Mouse (Mus musculus) hindbrain, postnatal 0 days (tissue): ENCODE data around the gene Dnhd1. TPM values are rescaled to one million over a fixed set of nuclear protein-coding genes. Genes with fewer than 3 reads are reported as not detected.

Experiments
- ATAC-seq: fragments of 200-750 bp; cut with Nextera tagmentation; 2 replicates; pipeline ENCODE4 v1.8.0; 2017; ENCODE audit warnings: mild to moderate bottlenecking, moderate TSS enrichment, moderate library complexity
- DNase-seq: peaks from one replicate; pipeline ENCODE4 v3.0.0-alpha.2; 2015; ENCODE audit warnings: low spot score
- H3K27ac ChIP-seq: fragments of 300-500 bp; sonication (generic); 2 replicates; pipeline ENCODE4 v1.5.1; 2014; ENCODE audit warnings: mild to moderate bottlenecking
- H3K27me3 ChIP-seq: fragments of 300-500 bp; sonication (generic); 2 replicates; pipeline ENCODE4 v1.6.1; 2014; ENCODE audit warnings: low read length, mixed read lengths; ENCODE audit not compliant: insufficient read depth
- H3K36me3 ChIP-seq: fragments of 300-500 bp; sonication (generic); 2 replicates; pipeline ENCODE4 v1.6.1; 2014; ENCODE audit warnings: low read length, mixed read lengths; ENCODE audit not compliant: insufficient read depth
- H3K4me1 ChIP-seq: fragments of 300-500 bp; sonication (generic); 2 replicates; pipeline ENCODE4 v1.6.1; 2014; ENCODE audit warnings: antibody characterized with exemption, low read length, mixed read lengths; ENCODE audit not compliant: insufficient read depth
- H3K4me2 ChIP-seq: fragments of 300-500 bp; sonication (generic); 2 replicates; pipeline ENCODE4 v1.6.1; 2014; ENCODE audit warnings: low read depth, mild to moderate bottlenecking, low read length, moderate library complexity, mixed read lengths
- H3K4me3 ChIP-seq: fragments of 300-500 bp; sonication (generic); 2 replicates; pipeline ENCODE4 v1.5.1; 2014; ENCODE audit warnings: low read length
- H3K9ac ChIP-seq: fragments of 300-500 bp; sonication (generic); replicated peaks from 2 replicates; pipeline ENCODE4 v1.6.1; 2014; ENCODE audit warnings: mild to moderate bottlenecking, low read length, moderate library complexity, mixed read lengths
- H3K9me3 ChIP-seq: fragments of 300-500 bp; sonication (generic); 2 replicates; pipeline ENCODE4 v1.6.1; 2016; ENCODE audit warnings: low read length, mixed read lengths
- CTCF ChIP-seq: IDR thresholded peaks from 2 replicates; pipeline ENCODE4 v1.5.1; 2016; ENCODE audit warnings: antibody characterized with exemption, control low read depth, low read depth
- WGBS: fragments of 180-500 bp; shearing (Covaris S2); extraction: QIAGEN DNeasy Blood & Tissue Kit; methylation state at CpG from one replicate; pipeline ENCODE4 v1.1.7; 2014; 5-methylcytosine and 5-hydroxymethylcytosine counted together
- polyA plus RNA-seq: library from polyadenylated mRNA; unstranded; fragments of >200 nt; fragmentation: Nextera tagmentation; extraction: Ambion mirVana; gene quantifications from 2 replicates; pipeline ENCODE4 v1.2.1, GENCODE M21; 2015
- total RNA-seq: library from RNA; depleted of rRNA; stranded (reverse); fragments of >200 nt; gene quantifications from 2 replicates; pipeline ENCODE4 v1.2.3, GENCODE M21; 2014; rRNA removed

Dnhd1 gene
- total and polyA plus RNA-seq, 2 experiments from 2014 or later, result 1.0 to 5.4 TPM

- no peak overlapping the region for H3K27ac ChIP-seq
- 0 out of 2 replicates have a peak, but pooled peaks cover 1% of the 10 kb centered on the region for H3K4me1 ChIP-seq
- no peak for DNase-seq
- H3K4me3 ChIP-seq, result no peak overlapping the region
- H3K27me3 ChIP-seq, result no peaks in the 10 kb centered on the region
- H3K4me2 ChIP-seq, result no peak overlapping the region
- H3K9me3 ChIP-seq, result no peaks in the 10 kb centered on the region
- TF ChIP-seq CTCF, result no peak
- 39% methylated on average over 55 of the region's 55 CpGs for WGBS
- H3K9ac ChIP-seq, result no peak overlapping the region
- peak; percentile 14 for ATAC-seq
- peaks cover 69% of the 10 kb centered on the region for H3K36me3 ChIP-seq
Measured at GRCm38 (mm10) chr7:105762517-105763270, 112.1 kb downstream of the Dnhd1 start.

- H3K9me3 ChIP-seq, result no peaks in the 10 kb centered on the region
- no peak for DNase-seq
- 71% methylated on average over 11 of the region's 11 CpGs for WGBS
- no peak for TF ChIP-seq CTCF
- no peak overlapping the region for H3K27ac ChIP-seq
- peaks cover 54% of the 10 kb centered on the region for H3K36me3 ChIP-seq
- H3K27me3 ChIP-seq, result no peaks in the 10 kb centered on the region
- H3K4me2 ChIP-seq, result no peak overlapping the region
- peaks cover 10% of the 10 kb centered on the region; the same call in 1 of the 2 replicates for H3K4me1 ChIP-seq
- ATAC-seq, result no peak
- no peak overlapping the region for H3K9ac ChIP-seq
- H3K4me3 ChIP-seq, result no peak overlapping the region
Measured at GRCm38 (mm10) chr7:105764331-105764730, 113.7 kb downstream of the Dnhd1 start.

GRCm38 (mm10) chr7:105767729-105768165 is 117.1 kb downstream of the Dnhd1 start:
- Histone ChIP-seq H3K4me3 (no peak overlapping the region), H3K4me1 (peaks cover 10% of the 10 kb centered on the region; the same call in 1 of the 2 replicates), H3K9me3 (no peaks in the 10 kb centered on the region), H3K4me2 (no peak overlapping the region), H3K36me3 (peaks cover 66% of the 10 kb centered on the region), H3K9ac (no peak overlapping the region), H3K27ac (peak overlapping the region; percentile 67), H3K27me3 (no peaks in the 10 kb centered on the region)
- 14% methylated on average over 6 of the region's 6 CpGs for WGBS
- DNase-seq, result peak; percentile 67
- TF ChIP-seq CTCF, result no peak
- peak; percentile 75 for ATAC-seq

- Histone ChIP-seq H3K27me3 (no peaks in the 10 kb centered on the region), H3K9me3 (no peaks in the 10 kb centered on the region), H3K4me1 (peaks cover 13% of the 10 kb centered on the region), H3K9ac (0 out of 2 replicates have a peak overlapping the region, but pooled peaks have one; percentile 13), H3K36me3 (peaks cover 50% of the 10 kb centered on the region), H3K4me2 (no peak overlapping the region), H3K4me3 (no peak overlapping the region), H3K27ac (no peak overlapping the region)
- DNase-seq, result no peak
- no peak for TF ChIP-seq CTCF
- no peak for ATAC-seq
- WGBS, result 64% methylated on average over 3 of the region's 3 CpGs
Measured at GRCm38 (mm10) chr7:105769959-105770358, 119.3 kb downstream of the Dnhd1 start.

Other genes with a start within 250 kb of the Dnhd1 start
- 0.21 TPM in 1 of 2 replicates, not detected in the other for gene Cnga4, start 246.3 kb upstream of the Dnhd1 start, total RNA-seq
- 0.08 and 0.14 TPM in 2 replicates for gene Cnga4, start 246.3 kb upstream of the Dnhd1 start, polyA plus RNA-seq
- 10.7 and 14.2 TPM in 2 replicates for gene Cckbr, start 225.1 kb upstream of the Dnhd1 start, total RNA-seq
- 5.3 TPM in 2 replicates for gene Cckbr, start 225.1 kb upstream of the Dnhd1 start, polyA plus RNA-seq
- gene Cavin3, start 168.5 kb upstream of the Dnhd1 start, total RNA-seq, result 32.8 and 49.5 TPM in 2 replicates
- 47.3 and 52.7 TPM in 2 replicates for gene Cavin3, start 168.5 kb upstream of the Dnhd1 start, polyA plus RNA-seq
- 177 and 178 TPM in 2 replicates for gene Smpd1, start 96.5 kb upstream of the Dnhd1 start, total RNA-seq
- gene Smpd1, start 96.5 kb upstream of the Dnhd1 start, polyA plus RNA-seq, result 103 and 108 TPM in 2 replicates
- 512 and 570 TPM in 2 replicates for gene Apbb1, start 69.2 kb upstream of the Dnhd1 start, total RNA-seq
- 306 and 307 TPM in 2 replicates for gene Apbb1, start 69.2 kb upstream of the Dnhd1 start, polyA plus RNA-seq
- 0.36 TPM in 1 of 2 replicates, not detected in the other for gene Hpx, start 50.7 kb upstream of the Dnhd1 start, total RNA-seq
- 0.11 TPM in 1 of 2 replicates, not detected in the other for gene Hpx, start 50.7 kb upstream of the Dnhd1 start, polyA plus RNA-seq
- 169 and 174 TPM in 2 replicates for gene Trim3, start 17.3 kb upstream of the Dnhd1 start, total RNA-seq
- gene Trim3, start 17.3 kb upstream of the Dnhd1 start, polyA plus RNA-seq, result 97.9 and 106 TPM in 2 replicates
- gene Timm10b, start 10.8 kb upstream of the Dnhd1 start, total RNA-seq, result 49.6 and 63.9 TPM in 2 replicates
- gene Timm10b, start 10.8 kb upstream of the Dnhd1 start, polyA plus RNA-seq, result 179 and 181 TPM in 2 replicates
- gene Arfip2, start 10.4 kb upstream of the Dnhd1 start, total RNA-seq, result 67.5 and 103 TPM in 2 replicates
- 82.5 and 82.8 TPM in 2 replicates for gene Arfip2, start 10.4 kb upstream of the Dnhd1 start, polyA plus RNA-seq
- gene Gm45799, start 10.3 kb upstream of the Dnhd1 start, total RNA-seq, result 16.1 and 51.9 TPM in 2 replicates
- 25.1 and 33.3 TPM in 2 replicates for gene Gm45799, start 10.3 kb upstream of the Dnhd1 start, polyA plus RNA-seq
- 128 and 134 TPM in 2 replicates for gene Ilk, start 85.8 kb downstream of the Dnhd1 start, total RNA-seq
- 159 and 165 TPM in 2 replicates for gene Ilk, start 85.8 kb downstream of the Dnhd1 start, polyA plus RNA-seq
- gene Rrp8, start 86.6 kb downstream of the Dnhd1 start, total RNA-seq, result 14.5 TPM in 2 replicates
- 18.9 and 20.8 TPM in 2 replicates for gene Rrp8, start 86.6 kb downstream of the Dnhd1 start, polyA plus RNA-seq
- gene Taf10, start 93.5 kb downstream of the Dnhd1 start, total RNA-seq, result 83.8 and 111 TPM in 2 replicates
- gene Taf10, start 93.5 kb downstream of the Dnhd1 start, polyA plus RNA-seq, result 120 and 124 TPM in 2 replicates
- gene Tpp1, start 101.4 kb downstream of the Dnhd1 start, total RNA-seq, result 64.6 and 74.7 TPM in 2 replicates
- gene Tpp1, start 101.4 kb downstream of the Dnhd1 start, polyA plus RNA-seq, result 47.1 and 53.7 TPM in 2 replicates
- gene Dchs1, start 136.8 kb downstream of the Dnhd1 start, total RNA-seq, result 96.9 and 109 TPM in 2 replicates
- gene Dchs1, start 136.8 kb downstream of the Dnhd1 start, polyA plus RNA-seq, result 6.0 and 6.6 TPM in 2 replicates
- 6.6 and 20.1 TPM in 2 replicates for gene Mrpl17, start 160.3 kb downstream of the Dnhd1 start, total RNA-seq
- 225 and 226 TPM in 2 replicates for gene Mrpl17, start 160.3 kb downstream of the Dnhd1 start, polyA plus RNA-seq